Mouse (Mus musculus) embryonic facial prominence, embryonic 10.5 days (tissue): ENCODE data around the gene Tapbp. TPM values are rescaled to one million over a fixed set of nuclear protein-coding genes. Genes with fewer than 3 reads are reported as not detected.
"Not testable (repeated sequence)": the region's sequence is repeated elsewhere in the genome, so short reads cannot be mapped to it uniquely, and the experiment has no call there.

ENCODE experiments used
- DNase-seq: peaks from one replicate; pipeline ENCODE4 v3.0.0-alpha.2; 2017; ENCODE audit warnings: low spot score
- H3K27ac ChIP-seq: fragments of 300-500 bp; sonication (generic); replicated peaks from 2 replicates; pipeline ENCODE4 v1.5.1; 2016; ENCODE audit warnings: mild to moderate bottlenecking
- H3K27me3 ChIP-seq: fragments of 300-500 bp; sonication (generic); replicated peaks from 2 replicates; pipeline ENCODE4 v1.6.1; 2016; ENCODE audit warnings: low read depth, mild to moderate bottlenecking; ENCODE audit not compliant: poor library complexity, severe bottlenecking
- H3K36me3 ChIP-seq: fragments of 300-500 bp; sonication (generic); replicated peaks from 2 replicates; pipeline ENCODE4 v1.6.1; 2016; ENCODE audit warnings: mild to moderate bottlenecking, moderate library complexity
- H3K4me1 ChIP-seq: fragments of 300-500 bp; sonication (generic); 2 replicates; pipeline ENCODE4 v1.6.1; 2016
- H3K4me3 ChIP-seq: fragments of 300-500 bp; sonication (generic); 2 replicates; pipeline ENCODE4 v1.5.1; 2016; ENCODE audit warnings: mild to moderate bottlenecking, moderate library complexity
- H3K9me3 ChIP-seq: fragments of 300-500 bp; sonication (generic); 2 replicates; pipeline ENCODE4 v1.6.1; 2016; ENCODE audit warnings: mild to moderate bottlenecking
- WGBS: fragments of 180-500 bp; shearing (Covaris S2); methylation state at CpG from one replicate; pipeline ENCODE4 v1.1.7; 2016; 5-methylcytosine and 5-hydroxymethylcytosine counted together
- polyA plus RNA-seq: library from polyadenylated mRNA; unstranded; fragments of >200 nt; fragmentation: Nextera tagmentation; extraction: Ambion mirVana; gene quantifications from 2 replicates; pipeline ENCODE4 v1.2.1, GENCODE M21; 2016

The Tapbp gene
- polyA plus RNA-seq, 1 experiment from 2014 or later, result 11.8 TPM

GRCm38 (mm10) chr17:33948090-33948904, 32.6 kb downstream of the Tapbp start:
- Histone ChIP-seq H3K9me3 (no peaks in the 10 kb centered on the region), H3K27ac (no peak overlapping the region), H3K36me3 (peaks cover 93% of the 10 kb centered on the region), H3K4me3 (peak overlapping the region; percentile 25; the same call in 1 of the 2 replicates), H3K4me1 (peaks cover 37% of the 10 kb centered on the region), H3K27me3 (no peaks in the 10 kb centered on the region)
- peak; percentile 8 for DNase-seq
- WGBS, result 89% methylated on average over 22 of the region's 22 CpGs

- DNase-seq, result peak; percentile 7
- Histone ChIP-seq H3K4me3 (peak overlapping the region; percentile 25; the same call in 1 of the 2 replicates), H3K27me3 (no peaks in the 10 kb centered on the region), H3K36me3 (peaks cover 93% of the 10 kb centered on the region), H3K27ac (no peak overlapping the region), H3K4me1 (peaks cover 44% of the 10 kb centered on the region), H3K9me3 (no peaks in the 10 kb centered on the region)
- WGBS, result 93% methylated on average over 19 of the region's 19 CpGs
Observed at GRCm38 (mm10) chr17:33948905-33949537, 33.3 kb downstream of the Tapbp start.

GRCm38 (mm10) chr17:33950131-33950625, 34.5 kb downstream of the Tapbp start:
- peak overlapping the region; percentile 86 for H3K27ac ChIP-seq
- H3K36me3 ChIP-seq, result peaks cover 89% of the 10 kb centered on the region
- 71% methylated on average over 10 of the region's 10 CpGs for WGBS

GRCm38 (mm10) chr17:33951021-33951946, 35.6 kb downstream of the Tapbp start, which contains the start of gene B3galt4:
TSS of gene B3galt4 (minus strand) at chr17:33951488.
- Histone ChIP-seq H3K4me3 (peak within 1 kb of the TSS; percentile 85), H3K9me3 (no peaks in the 10 kb centered on the region), H3K36me3 (peaks cover 78% of the 10 kb centered on the region), H3K27me3 (no peaks in the 10 kb centered on the region), H3K27ac (peak within 1 kb of the TSS; percentile 86), H3K4me1 (peaks cover 52% of the 10 kb centered on the region)
- under 1% methylated on average over 45 of the region's 45 CpGs for WGBS
- DNase-seq, result peak; percentile 90

More at GRCm38 (mm10) chr17:33950131-33950625, 34.5 kb downstream of the Tapbp start:
- Histone ChIP-seq H3K4me1 (peaks cover 51% of the 10 kb centered on the region), H3K4me3 (peak overlapping the region; percentile 85), H3K27me3 (no peaks in the 10 kb centered on the region), H3K9me3 (no peaks in the 10 kb centered on the region)
- DNase-seq, result no peak

- H3K27me3 ChIP-seq, DNase-seq, H3K27ac ChIP-seq, H3K9me3 ChIP-seq: not testable (repeated sequence)
- 82% methylated on average over 13 of the region's 13 CpGs for WGBS
- Histone ChIP-seq H3K4me3 (peak overlapping the region; percentile 85), H3K4me1 (peaks cover 58% of the 10 kb centered on the region), H3K36me3 (peaks cover 71% of the 10 kb centered on the region)
Observed at GRCm38 (mm10) chr17:33952015-33952414, 36.3 kb downstream of the Tapbp start.

GRCm38 (mm10) chr17:33952879-33953278, 37.2 kb downstream of the Tapbp start:
- Histone ChIP-seq H3K27ac (no peak overlapping the region), H3K4me3 (peak overlapping the region; percentile 85), H3K36me3 (peaks cover 65% of the 10 kb centered on the region), H3K4me1 (peaks cover 58% of the 10 kb centered on the region), H3K9me3 (no peaks in the 10 kb centered on the region), H3K27me3 (no peaks in the 10 kb centered on the region)
- WGBS, result 88% methylated on average over 4 of the region's 4 CpGs
- no peak for DNase-seq

- Histone ChIP-seq H3K9me3 (no peaks in the 10 kb centered on the region), H3K4me3 (peak overlapping the region; percentile 85), H3K4me1 (peaks cover 58% of the 10 kb centered on the region), H3K27ac (no peak overlapping the region; the same call in 1 of the 2 replicates), H3K27me3 (no peaks in the 10 kb centered on the region), H3K36me3 (peaks cover 65% of the 10 kb centered on the region)
- DNase-seq, result no peak
- WGBS, result 86% methylated on average over 3 of the region's 3 CpGs
Observed at GRCm38 (mm10) chr17:33953310-33953709, 37.6 kb downstream of the Tapbp start.

GRCm38 (mm10) chr17:33953961-33954565, 38.4 kb downstream of the Tapbp start:
- Histone ChIP-seq H3K27me3 (no peaks in the 10 kb centered on the region), H3K9me3 (no peaks in the 10 kb centered on the region), H3K4me3 (peak overlapping the region; percentile 85), H3K4me1 (peaks cover 58% of the 10 kb centered on the region), H3K36me3 (peaks cover 65% of the 10 kb centered on the region), H3K27ac (peak overlapping the region; percentile 95)
- DNase-seq, result no peak
- 36% methylated on average over 5 of the region's 5 CpGs for WGBS

GRCm38 (mm10) chr17:33954646-33955554, 39.2 kb downstream of the Tapbp start:
- Histone ChIP-seq H3K4me1 (peaks cover 55% of the 10 kb centered on the region), H3K4me3 (peak overlapping the region; percentile 85), H3K27ac (peak overlapping the region; percentile 95), H3K27me3 (no peaks in the 10 kb centered on the region), H3K9me3 (no peaks in the 10 kb centered on the region), H3K36me3 (peaks cover 65% of the 10 kb centered on the region)
- WGBS, result under 1% methylated on average over 33 of the region's 33 CpGs
- DNase-seq, result peak; percentile 12

- Histone ChIP-seq H3K4me1 (peaks cover 48% of the 10 kb centered on the region), H3K4me3 (peak within 1 kb of the TSS; percentile 85), H3K9me3 (no peaks in the 10 kb centered on the region), H3K27ac (peak within 1 kb of the TSS; percentile 95), H3K27me3 (no peaks in the 10 kb centered on the region), H3K36me3 (peaks cover 65% of the 10 kb centered on the region)
- WGBS, result under 1% methylated on average over 50 of the region's 50 CpGs
- DNase-seq, result peak; percentile 96
Observed at GRCm38 (mm10) chr17:33955555-33956214, 40.0 kb downstream of the Tapbp start, which contains the start of the genes Vps52 and Rps18. TSS of gene Vps52 (plus strand) at chr17:33955812. TSS of gene Rps18 (minus strand) at chr17:33956001.
